10 mouse cellular contexts compared by ENCODE assay signal in genomic region chr6:124767920-124768703, GRCm38 (mm10). TPM values are rescaled to one million over a fixed set of nuclear protein-coding genes. Genes with fewer than 3 reads are reported as not detected.
DNase-seq lines count a peak whose midpoint lies in the region; ATAC-seq and TF ChIP-seq lines count a peak whose summit lies in the region.
"Had no signal": no experiment of that assay in that cellular context is flagged by ENCODE, and none has a peak within 500 bp of the region (broad histone marks: within the 10 kb centered on the region; RNA-seq: fewer than 3 reads in every experiment).

No protein-coding gene starts in this region.

- H3K79me2 ChIP-seq in heart, adult 2 months (replicated peaks; ENCODE audit: control insufficient read depth, insufficient read depth, low read length), result no peaks in the 10 kb centered on the region

- peak in 1 of 2 experiments; percentile 23 for DNase-seq in heart, adult 2 months
- no peak for DNase-seq in heart, postnatal 14 days
- peak; percentile 39 for DNase-seq in thymus, postnatal 14 days
- DNase-seq in thymus, postnatal 25 days, result no peak
- DNase-seq in gastrocnemius, postnatal 36 days, result no peak

- TF ChIP-seq CTCF in heart, adult 2 months (IDR thresholded peaks at IDR 0.05), result no peak
- TF ChIP-seq CTCF in small intestine, adult 2 months (IDR thresholded peaks at IDR 0.05; ENCODE audit: extremely low read depth, insufficient read length, insufficient replicate concordance, low read depth, low read length), result no peak

- intact Hi-C loops in heart, adult 2 months (cut with DNase I), result no loop called here
- intact Hi-C loops in heart, postnatal 14 days (cut with DNase I), result loop anchor here (10.0 kb wide), 1 partner anchor 283 kb away; no protein-coding TSS in a partner anchor
- intact Hi-C loops in gastrocnemius, postnatal 36 days (cut with DNase I), result loop anchor here (10.0 kb wide), 1 partner anchor 263 kb away; no protein-coding TSS in a partner anchor

- peak overlapping the region; percentile 90 for H3K4me2 ChIP-seq in forebrain, embryonic 15.5 days (replicated peaks)
- peak overlapping the region; percentile 95 for H3K4me2 ChIP-seq in limb, embryonic 15.5 days

- no peak for TF ChIP-seq POLR2A in heart, adult 2 months (IDR thresholded peaks at IDR 0.05; ENCODE audit: insufficient read depth, low read depth, low read length)
- no peak for TF ChIP-seq POLR2A in small intestine, adult 2 months (IDR thresholded peaks at IDR 0.05; ENCODE audit: low read depth, low read length)

- peaks cover 3% of the 10 kb centered on the region; the same call in 1 of the 2 replicates for H3K27me3 ChIP-seq in heart, adult 2 months (ENCODE audit: control insufficient read depth, insufficient read depth, low read length)
- no peaks in the 10 kb centered on the region for H3K27me3 ChIP-seq in forebrain, embryonic 15.5 days
- 0 out of 2 replicates have a peak, but pooled peaks cover 10% of the 10 kb centered on the region for H3K27me3 ChIP-seq in limb, embryonic 15.5 days
- peaks cover 13% of the 10 kb centered on the region for H3K27me3 ChIP-seq in small intestine, adult 2 months (ENCODE audit: control insufficient read depth, insufficient read depth, low read length)
- H3K27me3 ChIP-seq: Patski had no signal

- H3K4me1 ChIP-seq in heart, adult 2 months (ENCODE audit: control insufficient read depth, insufficient read depth, low read length), result no peaks in the 10 kb centered on the region
- peaks cover 20% of the 10 kb centered on the region for H3K4me1 ChIP-seq in forebrain, embryonic 15.5 days
- peaks cover 23% of the 10 kb centered on the region for H3K4me1 ChIP-seq in limb, embryonic 15.5 days
- 0 out of 2 replicates have a peak, but pooled peaks cover 3% of the 10 kb centered on the region for H3K4me1 ChIP-seq in small intestine, adult 2 months (ENCODE audit: control insufficient read depth, insufficient read depth, insufficient read length, low read length)

- H3K4me3 ChIP-seq in heart, adult 2 months, result peak overlapping the region; percentile 51
- peak overlapping the region; percentile 61 for H3K4me3 ChIP-seq in forebrain, embryonic 15.5 days
- peak overlapping the region; percentile 57 for H3K4me3 ChIP-seq in limb, embryonic 15.5 days
- H3K4me3 ChIP-seq in small intestine, adult 2 months (ENCODE audit: low read depth, low read length), result peak overlapping the region; percentile 68

- H3K27ac ChIP-seq in heart, adult 2 months, result no peak overlapping the region
- H3K27ac ChIP-seq in forebrain, embryonic 15.5 days (replicated peaks), result no peak overlapping the region
- no peak overlapping the region for H3K27ac ChIP-seq in limb, embryonic 15.5 days
- no peak overlapping the region for H3K27ac ChIP-seq in small intestine, adult 2 months (ENCODE audit: insufficient read depth, low read depth, low read length)

- H3K9ac ChIP-seq in heart, adult 2 months (ENCODE audit: low read depth, low read length), result no peak overlapping the region
- H3K9ac ChIP-seq in forebrain, embryonic 15.5 days (replicated peaks), result no peak overlapping the region
- peak overlapping the region; percentile 60; the same call in 1 of the 2 replicates for H3K9ac ChIP-seq in limb, embryonic 15.5 days

- no peak for TF ChIP-seq EP300 in heart, adult 2 months (IDR thresholded peaks at IDR 0.05; ENCODE audit: insufficient read depth, low read depth, low read length)

- no peaks in the 10 kb centered on the region for H3K36me3 ChIP-seq in heart, adult 2 months (ENCODE audit: control insufficient read depth, insufficient read depth, low read length)
- H3K36me3 ChIP-seq in forebrain, embryonic 15.5 days, result no peaks in the 10 kb centered on the region
- 0 out of 2 replicates have a peak, but pooled peaks cover 2% of the 10 kb centered on the region for H3K36me3 ChIP-seq in limb, embryonic 15.5 days
- H3K36me3 ChIP-seq in small intestine, adult 2 months (ENCODE audit: control insufficient read depth, insufficient read depth, low read length), result no peaks in the 10 kb centered on the region

- WGBS in heart, adult 2 months, result 52% methylated on average over 19 of the region's 19 CpGs
- 22% methylated on average over 19 of the region's 19 CpGs for WGBS in forebrain, embryonic 15.5 days
- WGBS in limb, embryonic 15.5 days, result 30% methylated on average over 19 of the region's 19 CpGs
- whole genome bisulfite sequencing in small intestine, adult 2 months, result 51% methylated on average over 19 of the region's 19 CpGs

- ATAC-seq in forebrain, embryonic 15.5 days (replicated peaks), result 0 out of 2 replicates have a peak, but pooled peaks have one; percentile 7
- no peak for ATAC-seq in limb, embryonic 15.5 days (ENCODE audit: insufficient number of reproducible peaks, low FRiP score, low TSS enrichment, low read depth)
- ATAC-seq: Patski had no signal

- no peaks in the 10 kb centered on the region for H3K9me3 ChIP-seq in forebrain, embryonic 15.5 days
- no peaks in the 10 kb centered on the region for H3K9me3 ChIP-seq in limb, embryonic 15.5 days

RNA-seq across cellular contexts. Expression of gene Eno2, which starts 1.4 kb away (rescaled TPM):
- total RNA-seq in heart, adult 2 months (2021), result 1 to 10 TPM; 2.4 to 2.7 TPM
- polyA plus RNA-seq in heart, adult 2 months (2012; rRNA removed), result 2.4 and 2.7 TPM in 2 replicates
- total RNA-seq in heart, postnatal 14 days (2021), result 1 to 10 TPM; 2.6 to 4.0 TPM
- 40.1 and 44.2 TPM in 2 replicates for polyA plus RNA-seq in forebrain, embryonic 15.5 days (2015; fragmentation: Nextera tagmentation; extraction: Ambion mirVana)
- 7.9 and 9.1 TPM in 2 replicates for polyA plus RNA-seq in limb, embryonic 15.5 days (2015; fragmentation: Nextera tagmentation; extraction: Ambion mirVana)
- polyA plus RNA-seq in small intestine, adult 2 months (2012; rRNA removed), result 1.3 and 1.7 TPM in 2 replicates
- total RNA-seq in gastrocnemius, postnatal 36 days (2021), result 1 to 10 TPM; 1.4 to 1.8 TPM

RNA-seq across cellular contexts. Expression of gene Lrrc23, which starts 11.4 kb away (rescaled TPM):
- not detected for total RNA-seq in heart, adult 2 months (2021)
- 0.53 and 3.2 TPM in 2 replicates for polyA plus RNA-seq in heart, adult 2 months (2012; rRNA removed)
- total RNA-seq in heart, postnatal 14 days (2021), result 1 to 10 TPM in 1 of 2 experiments, under 1 TPM in 1; 0.51 to 1.0 TPM
- polyA plus RNA-seq in forebrain, embryonic 15.5 days (2015; fragmentation: Nextera tagmentation; extraction: Ambion mirVana), result 3.7 and 4.8 TPM in 2 replicates
- polyA plus RNA-seq in limb, embryonic 15.5 days (2015; fragmentation: Nextera tagmentation; extraction: Ambion mirVana), result 0.36 and 0.83 TPM in 2 replicates
- 0.14 and 0.41 TPM in 2 replicates for polyA plus RNA-seq in small intestine, adult 2 months (2012; rRNA removed)
- under 1 TPM in 1 of 2 experiments, not detected in 1; 0.18 TPM for total RNA-seq in gastrocnemius, postnatal 36 days (2021)
- polyA plus RNA-seq: Patski had no signal

RNA-seq across cellular contexts. Expression of gene Atn1, which starts 11.8 kb away (rescaled TPM):
- 10 to 100 TPM; 44.3 to 47.8 TPM for total RNA-seq in heart, adult 2 months (2021)
- 24.5 and 32.8 TPM in 2 replicates for polyA plus RNA-seq in heart, adult 2 months (2012; rRNA removed)
- total RNA-seq in heart, postnatal 14 days (2021), result 10 to 100 TPM; 48.1 to 48.9 TPM
- 22.3 and 24.5 TPM in 2 replicates for polyA plus RNA-seq in forebrain, embryonic 15.5 days (2015; fragmentation: Nextera tagmentation; extraction: Ambion mirVana)
- polyA plus RNA-seq in limb, embryonic 15.5 days (2015; fragmentation: Nextera tagmentation; extraction: Ambion mirVana), result 15.1 and 15.7 TPM in 2 replicates
- 42.8 and 92.6 TPM in 2 replicates for polyA plus RNA-seq in small intestine, adult 2 months (2012; rRNA removed)
- 10 to 100 TPM; 38.3 to 40.7 TPM for total RNA-seq in gastrocnemius, postnatal 36 days (2021)

RNA-seq across cellular contexts. Expression of gene Gm45234, which starts 12.3 kb away (rescaled TPM):
- 1 to 10 TPM in 1 of 2 experiments, not detected in 1; 1.9 TPM for total RNA-seq in heart, adult 2 months (2021)
- not detected in 2 replicates for polyA plus RNA-seq in heart, adult 2 months (2012; rRNA removed)
- 1 to 10 TPM in 1 of 2 experiments, not detected in 1; 1.5 TPM for total RNA-seq in heart, postnatal 14 days (2021)
- polyA plus RNA-seq in forebrain, embryonic 15.5 days (2015; fragmentation: Nextera tagmentation; extraction: Ambion mirVana), result not detected in 2 replicates
- polyA plus RNA-seq in limb, embryonic 15.5 days (2015; fragmentation: Nextera tagmentation; extraction: Ambion mirVana), result 0.10 TPM in 1 of 2 replicates, not detected in the other
- polyA plus RNA-seq in small intestine, adult 2 months (2012; rRNA removed), result not detected in 2 replicates
- under 1 TPM in 1 of 2 experiments, not detected in 1; 0.08 TPM for total RNA-seq in gastrocnemius, postnatal 36 days (2021)
- total RNA-seq: left cerebral cortex, postnatal 10 days had no signal

RNA-seq across cellular contexts. Expression of gene Grcc10, which starts 26.9 kb away (rescaled TPM):
- total RNA-seq in heart, adult 2 months (2021), result 100 to 1,000 TPM; 280 to 314 TPM
- polyA plus RNA-seq in heart, adult 2 months (2012; rRNA removed), result 296 and 328 TPM in 2 replicates
- 100 to 1,000 TPM; 323 to 327 TPM for total RNA-seq in heart, postnatal 14 days (2021)
- 652 and 676 TPM in 2 replicates for polyA plus RNA-seq in forebrain, embryonic 15.5 days (2015; fragmentation: Nextera tagmentation; extraction: Ambion mirVana)
- polyA plus RNA-seq in limb, embryonic 15.5 days (2015; fragmentation: Nextera tagmentation; extraction: Ambion mirVana), result 356 and 402 TPM in 2 replicates
- 80.4 and 143 TPM in 2 replicates for polyA plus RNA-seq in small intestine, adult 2 months (2012; rRNA removed)
- 100 to 1,000 TPM; 150 to 160 TPM for total RNA-seq in gastrocnemius, postnatal 36 days (2021)
